Mouse (Mus musculus): ENCODE measurements around the gene Gnao1.
A peak's percentile ranks its signal among the peaks of the same experiment; 100 is the strongest.

The Gnao1 gene

DNA sequence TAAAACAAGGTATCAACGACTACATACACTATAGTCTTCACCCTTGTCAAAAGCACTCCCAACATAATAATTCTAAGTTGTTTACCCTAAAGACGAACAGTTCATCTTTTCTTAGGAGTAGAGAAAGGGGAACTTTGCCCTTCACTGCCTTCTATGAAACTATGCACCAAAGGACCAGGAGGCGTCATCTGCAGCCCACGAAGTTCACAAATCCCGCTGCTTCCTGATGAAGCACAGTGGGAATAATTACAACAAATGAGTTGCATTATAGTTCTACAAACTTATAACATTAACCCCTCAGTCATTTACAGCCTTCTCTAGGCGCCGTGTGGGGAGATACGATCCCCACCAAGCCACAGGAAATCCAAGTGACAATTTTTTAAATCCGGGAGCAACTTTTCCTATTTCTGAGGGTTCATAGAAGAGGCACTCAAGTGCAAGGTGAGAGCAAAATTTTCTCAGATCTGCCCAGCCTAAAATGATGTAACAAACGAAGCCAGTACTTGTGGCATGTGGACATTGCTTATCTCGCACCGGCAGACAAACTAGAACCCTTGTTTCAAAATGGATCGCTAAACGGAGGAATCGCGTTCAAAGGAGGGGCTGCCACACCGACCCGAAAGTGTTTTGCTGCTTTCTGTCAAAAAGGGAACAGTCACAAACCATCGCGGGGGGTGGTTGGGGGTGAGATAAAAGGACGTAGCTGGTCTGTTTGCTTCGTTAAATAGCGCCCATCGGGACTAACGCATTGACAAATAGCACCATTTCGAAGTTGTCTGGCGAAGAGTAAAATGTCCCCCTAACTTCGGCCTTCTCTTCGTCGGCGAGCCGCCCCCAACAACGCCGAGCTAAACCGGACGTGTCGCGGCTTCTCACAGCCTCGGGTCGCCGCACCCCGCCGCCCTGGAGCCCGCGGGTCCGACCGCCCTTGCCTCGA is 201.6 kb downstream of the Gnao1 start:
- DNase-seq = peak; percentile 37 to 38

DNA sequence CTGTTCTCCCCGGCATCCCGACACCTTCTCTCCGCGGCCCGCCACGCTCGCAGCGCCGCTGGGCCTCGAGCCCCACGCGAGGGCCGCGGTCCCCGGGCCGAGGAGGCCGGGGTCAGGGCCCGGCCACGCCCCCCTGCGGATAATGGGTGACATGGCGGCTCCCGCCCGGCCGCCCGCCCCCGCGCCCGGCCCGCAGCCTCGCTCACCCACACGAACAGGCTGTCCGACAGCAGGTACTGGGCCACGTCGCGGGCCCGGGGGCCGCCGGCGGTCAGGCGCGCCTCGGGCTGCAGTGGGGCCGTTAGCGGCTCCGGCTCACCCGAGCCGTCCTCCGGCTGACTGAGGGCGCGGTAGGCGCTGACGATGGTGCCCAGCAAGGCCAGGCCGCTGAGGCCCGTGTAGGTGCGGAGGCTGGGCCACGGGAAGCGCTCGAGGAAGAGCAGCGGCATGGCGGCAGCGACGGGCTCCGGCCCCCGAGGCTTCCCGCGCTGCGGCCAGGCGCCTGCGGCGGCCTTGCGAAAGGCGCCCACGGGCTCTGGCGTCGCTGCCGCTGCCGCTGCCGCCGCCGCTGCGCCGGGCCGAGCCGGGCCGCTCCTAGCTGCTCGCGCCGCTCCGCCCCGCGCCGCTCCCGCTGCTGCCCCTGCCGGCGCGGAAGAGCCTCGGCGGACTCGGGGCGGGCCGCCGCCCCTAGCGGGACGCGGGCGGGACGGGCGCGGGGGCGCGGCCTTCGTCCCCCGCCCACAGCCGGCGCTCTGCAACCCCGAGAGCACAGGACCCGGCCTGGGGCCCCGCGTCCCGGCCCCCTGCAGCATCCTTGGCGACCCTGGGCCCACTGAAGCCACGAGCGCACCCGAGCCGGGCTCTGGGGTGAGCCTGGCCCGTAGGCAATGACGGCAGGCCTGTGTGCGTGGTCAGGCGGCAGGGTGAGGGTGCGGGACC is 202.5 kb downstream of the Gnao1 start, which contains the start of gene Amfr:
Gene Amfr, minus strand, starts transcription at position 830 of the 939 bp plus-strand sequence.
- peak; percentile 55 to 84 for DNase-seq

DNA sequence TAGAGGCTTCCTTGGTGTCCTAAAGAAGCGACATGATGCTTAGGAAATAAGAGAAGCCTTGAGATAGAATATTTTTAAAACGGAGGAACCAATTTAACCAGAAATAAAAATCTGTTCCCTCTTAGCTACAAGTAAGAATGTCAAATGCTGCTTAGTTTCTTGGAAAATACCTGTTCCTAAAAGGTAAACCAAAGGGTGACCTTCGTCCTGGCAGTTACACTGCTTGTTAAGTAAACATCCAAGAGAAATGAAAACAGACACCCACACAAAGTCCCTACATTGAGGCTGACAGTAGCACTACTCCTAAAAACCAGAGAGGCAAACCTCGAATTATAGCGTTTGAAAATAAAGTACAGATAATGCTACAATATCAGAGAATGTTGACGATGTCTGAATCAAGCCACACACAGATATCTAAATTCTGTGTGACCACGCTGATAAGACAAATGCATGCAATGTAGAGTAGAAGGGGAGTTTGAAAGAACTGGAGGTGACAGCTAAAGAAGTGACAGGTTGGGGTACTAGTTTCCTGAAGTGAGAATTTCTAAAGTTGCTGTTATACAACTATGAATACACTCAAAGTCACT is 203.4 kb downstream of the Gnao1 start:
- DNase-seq = peak in 1 of 2 experiments; percentile 21

Data from kidney, postnatal 36 days (tissue).